Mouse (Mus musculus): ENCODE measurements around the gene 1700025G04Rik. TPM values are rescaled to one million over a fixed set of nuclear protein-coding genes. Genes with fewer than 3 reads are reported as not detected.

1700025G04Rik gene
- polyA plus RNA-seq (2015; fragmentation: Nextera tagmentation; extraction: Ambion mirVana), result 2.0 and 2.3 TPM in 2 replicates

DNA sequence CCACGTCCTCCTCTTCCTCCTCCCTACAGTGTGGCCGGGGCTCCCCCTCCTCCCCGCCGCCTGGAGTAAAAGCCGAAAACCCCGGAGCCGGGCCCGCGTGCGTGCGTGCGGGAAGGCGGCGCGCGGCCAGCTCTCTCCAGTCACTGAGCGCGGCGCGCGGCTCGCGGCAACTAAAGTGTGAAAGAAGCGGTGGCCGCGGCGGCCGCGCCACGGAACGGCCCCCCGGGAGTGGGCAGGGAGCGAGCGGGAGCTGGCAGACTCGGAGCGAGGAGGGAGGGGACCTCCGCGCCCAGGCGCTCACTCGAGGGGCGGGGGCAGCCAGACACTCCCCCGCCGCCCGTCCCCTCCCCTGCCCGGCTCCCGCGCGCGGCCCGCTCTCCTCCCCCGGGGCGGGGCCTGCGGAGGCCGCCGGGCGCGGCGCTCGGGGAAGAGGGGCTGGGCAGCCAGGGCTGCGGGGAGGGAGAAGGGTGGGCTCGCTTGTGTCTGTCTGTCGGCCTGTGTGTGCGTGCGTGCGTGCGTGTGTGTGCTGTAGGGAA is at the start of gene 1700025G04Rik:
Gene 1700025G04Rik (minus strand): TSS at position 108 of the 536 bp plus-strand sequence.
- H3K36me3 ChIP-seq (ENCODE audit: control insufficient read depth, insufficient read depth), result no peaks in the 10 kb centered on the region
- H3K27ac ChIP-seq (ENCODE audit: low read length), result no peak within 1 kb of the TSS
- WGBS (ENCODE audit: insufficient replicate concordance), result under 1% methylated on average over 39 of the region's 66 CpGs
- peak; percentile 89 for ATAC-seq (ENCODE audit: low read depth)
- peak within 1 kb of the TSS; percentile 70 for H3K4me2 ChIP-seq (ENCODE audit: low read depth, low read length)
- peaks cover 47% of the 10 kb centered on the region for H3K27me3 ChIP-seq (ENCODE audit: control insufficient read depth, insufficient read depth, low read depth, low read length)
- H3K9me3 ChIP-seq (replicated peaks; ENCODE audit: control insufficient read depth, low read length), result no peaks in the 10 kb centered on the region
- peak within 1 kb of the TSS; percentile 68 for H3K4me3 ChIP-seq (ENCODE audit: low read depth, low read length)
- H3K9ac ChIP-seq (ENCODE audit: low read depth, low read length), result peak within 1 kb of the TSS; percentile 61
- H3K4me1 ChIP-seq (ENCODE audit: control insufficient read depth, low read depth, low read length), result peaks cover 3% of the 10 kb centered on the region

DNA sequence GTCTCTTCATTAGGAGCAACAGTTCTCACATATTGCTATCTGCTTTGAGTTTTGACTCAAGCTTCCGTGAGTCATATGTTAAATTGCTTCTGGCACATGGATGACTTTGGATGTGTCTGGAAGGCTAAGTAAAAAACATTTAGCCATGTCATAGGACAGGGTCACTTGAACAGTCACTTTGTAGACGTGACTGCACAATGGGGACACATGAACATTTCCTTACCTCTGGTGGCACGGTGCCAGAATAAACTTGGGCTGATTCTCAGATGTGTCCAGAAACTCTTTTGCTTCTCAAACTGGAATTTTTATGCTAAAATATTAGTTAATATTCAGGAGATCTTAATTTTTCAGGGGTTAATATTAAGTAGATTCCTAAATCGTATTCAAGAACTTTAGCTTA is 49.6 kb upstream of the 1700025G04Rik start:
- no peaks in the 10 kb centered on the region for H3K36me3 ChIP-seq (ENCODE audit: control insufficient read depth, insufficient read depth)
- no peak overlapping the region for H3K4me2 ChIP-seq (ENCODE audit: low read depth, low read length)
- 61% methylated on average over 4 of the region's 4 CpGs for WGBS (ENCODE audit: insufficient replicate concordance)
- no peak for ATAC-seq (ENCODE audit: low read depth)
- no peaks in the 10 kb centered on the region for H3K27me3 ChIP-seq (ENCODE audit: control insufficient read depth, insufficient read depth, low read depth, low read length)
- H3K9ac ChIP-seq (ENCODE audit: low read depth, low read length), result no peak overlapping the region
- no peaks in the 10 kb centered on the region for H3K4me1 ChIP-seq (ENCODE audit: control insufficient read depth, low read depth, low read length)
- H3K4me3 ChIP-seq (ENCODE audit: low read depth, low read length), result no peak overlapping the region
- no peak overlapping the region for H3K27ac ChIP-seq (ENCODE audit: low read length)
- no peaks in the 10 kb centered on the region for H3K9me3 ChIP-seq (replicated peaks; ENCODE audit: control insufficient read depth, low read length)

DNA sequence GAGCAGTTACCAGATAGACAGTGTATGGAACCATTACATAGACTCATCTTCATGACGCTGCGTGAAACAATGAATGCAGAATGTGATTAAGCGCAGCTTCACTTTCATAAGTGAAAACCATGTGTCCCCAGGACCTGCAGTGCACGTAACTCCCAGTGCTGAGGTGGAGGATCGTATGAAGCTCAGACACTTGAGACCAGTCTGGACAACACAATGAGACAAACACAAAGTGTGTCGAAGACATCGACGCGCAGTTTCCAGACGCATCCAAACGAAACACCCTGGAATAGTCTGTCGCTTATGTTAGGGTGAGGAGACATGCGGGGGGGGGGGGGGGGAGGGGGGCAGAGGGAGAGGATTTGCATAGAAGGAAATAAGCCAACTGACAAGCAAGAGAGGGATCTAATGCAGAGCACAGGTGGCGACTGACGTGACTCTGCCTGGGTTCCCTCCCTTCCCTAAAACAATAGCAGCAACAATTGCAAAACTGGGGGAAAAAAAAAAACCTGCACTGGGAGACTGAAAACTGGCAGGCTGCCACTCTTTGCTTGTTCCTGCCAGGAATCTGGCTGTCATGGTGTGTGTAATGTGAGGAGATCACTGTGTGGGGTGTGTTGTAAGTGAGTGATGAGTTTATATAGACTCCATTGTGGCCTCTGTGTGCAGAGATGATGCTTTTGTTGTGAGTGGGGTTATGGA is 40.3 kb upstream of the 1700025G04Rik start:
- Histone ChIP-seq H3K36me3 (ENCODE audit: control insufficient read depth, insufficient read depth) (no peaks in the 10 kb centered on the region), H3K4me2 (ENCODE audit: low read depth, low read length) (no peak overlapping the region), H3K9me3 (replicated peaks; ENCODE audit: control insufficient read depth, low read length) (no peaks in the 10 kb centered on the region), H3K4me3 (ENCODE audit: low read depth, low read length) (no peak overlapping the region), H3K27ac (ENCODE audit: low read length) (no peak overlapping the region), H3K4me1 (ENCODE audit: control insufficient read depth, low read depth, low read length) (no peaks in the 10 kb centered on the region), H3K27me3 (ENCODE audit: control insufficient read depth, insufficient read depth, low read depth, low read length) (no peaks in the 10 kb centered on the region), H3K9ac (ENCODE audit: low read depth, low read length) (no peak overlapping the region)
- 82% methylated on average over 14 of the region's 15 CpGs for WGBS (ENCODE audit: insufficient replicate concordance)
- no peak for ATAC-seq (ENCODE audit: low read depth)

DNA sequence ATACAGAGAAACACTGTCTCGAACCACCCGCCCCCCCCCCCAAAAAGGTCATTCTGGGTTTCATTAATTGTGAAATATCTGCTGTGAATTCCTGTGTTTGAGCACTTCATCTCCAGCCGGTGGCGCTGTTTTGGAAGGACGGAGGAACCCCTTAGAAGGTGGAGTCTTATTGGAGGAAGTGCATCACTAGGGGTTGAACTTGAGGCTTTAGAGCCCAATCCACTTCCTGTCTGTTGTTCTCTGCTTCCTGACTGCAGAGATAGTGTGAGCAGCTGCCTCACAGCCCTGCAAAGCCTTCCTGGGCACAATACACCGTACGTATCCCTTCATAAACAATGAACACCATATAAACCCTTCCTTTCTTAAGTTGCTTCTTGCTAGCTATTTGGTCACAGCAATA is 35.5 kb upstream of the 1700025G04Rik start:
- Histone ChIP-seq H3K27me3 (ENCODE audit: control insufficient read depth, insufficient read depth, low read depth, low read length) (no peaks in the 10 kb centered on the region), H3K4me2 (ENCODE audit: low read depth, low read length) (no peak overlapping the region), H3K27ac (ENCODE audit: low read length) (no peak overlapping the region), H3K4me1 (ENCODE audit: control insufficient read depth, low read depth, low read length) (no peaks in the 10 kb centered on the region), H3K4me3 (ENCODE audit: low read depth, low read length) (no peak overlapping the region), H3K36me3 (ENCODE audit: control insufficient read depth, insufficient read depth) (no peaks in the 10 kb centered on the region), H3K9me3 (replicated peaks; ENCODE audit: control insufficient read depth, low read length) (no peaks in the 10 kb centered on the region), H3K9ac (ENCODE audit: low read depth, low read length) (no peak overlapping the region)
- ATAC-seq (ENCODE audit: low read depth), result no peak
- WGBS (ENCODE audit: insufficient replicate concordance), result 68% methylated on average over 7 of the region's 7 CpGs

DNA sequence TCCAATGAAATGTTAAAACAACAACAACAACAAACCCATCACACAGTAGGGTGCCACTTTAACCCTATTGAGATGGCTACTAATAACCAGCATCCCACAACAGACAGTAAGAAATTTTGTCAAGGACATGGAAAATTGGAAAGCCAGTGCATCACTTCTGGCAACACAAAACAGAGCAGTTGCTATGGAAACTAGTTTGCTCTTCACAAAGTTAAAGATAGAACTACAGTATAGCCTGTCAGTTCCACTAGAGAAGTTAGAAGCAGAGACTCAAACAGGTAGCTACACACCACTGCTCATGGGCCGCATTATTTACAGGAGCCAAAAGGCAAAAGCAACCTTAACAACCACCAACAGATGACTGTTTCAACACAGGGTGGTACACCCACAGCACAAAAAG is 20.2 kb upstream of the 1700025G04Rik start:
- Histone ChIP-seq H3K9me3 (replicated peaks; ENCODE audit: control insufficient read depth, low read length) (no peaks in the 10 kb centered on the region), H3K27ac (ENCODE audit: low read length) (no peak overlapping the region), H3K36me3 (ENCODE audit: control insufficient read depth, insufficient read depth) (no peaks in the 10 kb centered on the region), H3K9ac (ENCODE audit: low read depth, low read length) (no peak overlapping the region), H3K27me3 (ENCODE audit: control insufficient read depth, insufficient read depth, low read depth, low read length) (no peaks in the 10 kb centered on the region), H3K4me2 (ENCODE audit: low read depth, low read length) (no peak overlapping the region), H3K4me1 (ENCODE audit: control insufficient read depth, low read depth, low read length) (no peaks in the 10 kb centered on the region), H3K4me3 (ENCODE audit: low read depth, low read length) (no peak overlapping the region)
- ATAC-seq (ENCODE audit: low read depth), result no peak
- WGBS (ENCODE audit: insufficient replicate concordance), result 72% methylated on average over 1 of the region's 1 CpGs

DNA sequence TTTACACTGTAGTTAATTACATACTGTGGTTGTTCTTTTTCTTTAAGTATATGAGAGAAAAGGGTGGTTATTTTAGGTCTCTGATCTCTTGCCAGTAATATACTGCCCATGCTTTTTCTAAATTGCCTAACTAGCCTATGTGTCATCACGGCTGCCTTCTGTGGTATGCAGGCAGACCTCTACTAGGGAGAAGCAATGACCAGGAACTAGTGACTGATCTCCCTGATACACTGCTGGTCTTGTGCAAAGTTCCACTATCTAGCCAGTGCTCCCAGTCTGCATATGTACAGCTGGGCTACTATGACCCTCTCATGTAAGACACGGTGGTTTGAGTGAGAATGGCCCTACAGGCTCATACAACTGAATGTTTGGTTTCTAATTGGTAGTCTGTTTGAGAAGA is 16.2 kb upstream of the 1700025G04Rik start:
- no peaks in the 10 kb centered on the region for H3K36me3 ChIP-seq (ENCODE audit: control insufficient read depth, insufficient read depth)
- H3K9ac ChIP-seq (ENCODE audit: low read depth, low read length), result no peak overlapping the region
- H3K4me2 ChIP-seq (ENCODE audit: low read depth, low read length), result no peak overlapping the region
- ATAC-seq (ENCODE audit: low read depth), result no peak
- no peaks in the 10 kb centered on the region for H3K27me3 ChIP-seq (ENCODE audit: control insufficient read depth, insufficient read depth, low read depth, low read length)
- no peaks in the 10 kb centered on the region for H3K4me1 ChIP-seq (ENCODE audit: control insufficient read depth, low read depth, low read length)
- no peak overlapping the region for H3K4me3 ChIP-seq (ENCODE audit: low read depth, low read length)
- WGBS (ENCODE audit: insufficient replicate concordance), result 56% methylated on average over 2 of the region's 2 CpGs
- no peaks in the 10 kb centered on the region for H3K9me3 ChIP-seq (replicated peaks; ENCODE audit: control insufficient read depth, low read length)
- H3K27ac ChIP-seq (ENCODE audit: low read length), result no peak overlapping the region

DNA sequence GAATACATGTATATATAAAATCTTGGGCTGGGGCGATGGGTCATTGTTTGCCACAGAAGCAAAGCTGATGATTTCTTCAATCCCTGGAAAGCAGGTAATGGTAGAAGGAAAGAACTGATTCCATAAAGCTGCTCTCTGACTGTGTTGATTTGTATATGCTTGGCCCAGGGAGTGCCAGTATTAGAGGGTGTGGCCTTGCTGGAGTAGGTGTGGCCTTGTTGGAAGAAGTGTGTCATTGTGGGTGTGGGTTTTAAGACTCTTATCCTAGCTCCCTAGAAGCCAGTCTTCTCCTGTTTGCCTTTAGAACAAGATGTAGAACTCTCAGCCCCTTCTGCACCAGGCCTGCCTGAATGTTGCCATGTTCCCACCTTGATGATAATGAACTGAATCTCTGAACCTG is 15.3 kb upstream of the 1700025G04Rik start:
- Histone ChIP-seq H3K9ac (ENCODE audit: low read depth, low read length) (no peak overlapping the region), H3K4me1 (ENCODE audit: control insufficient read depth, low read depth, low read length) (no peaks in the 10 kb centered on the region), H3K36me3 (ENCODE audit: control insufficient read depth, insufficient read depth) (no peaks in the 10 kb centered on the region), H3K9me3 (replicated peaks; ENCODE audit: control insufficient read depth, low read length) (no peaks in the 10 kb centered on the region), H3K27ac (ENCODE audit: low read length) (no peak overlapping the region), H3K4me3 (ENCODE audit: low read depth, low read length) (no peak overlapping the region), H3K27me3 (ENCODE audit: control insufficient read depth, insufficient read depth, low read depth, low read length) (no peaks in the 10 kb centered on the region), H3K4me2 (ENCODE audit: low read depth, low read length) (no peak overlapping the region)
- no peak for ATAC-seq (ENCODE audit: low read depth)
- 73% methylated on average over 1 of the region's 1 CpGs for WGBS (ENCODE audit: insufficient replicate concordance)

DNA sequence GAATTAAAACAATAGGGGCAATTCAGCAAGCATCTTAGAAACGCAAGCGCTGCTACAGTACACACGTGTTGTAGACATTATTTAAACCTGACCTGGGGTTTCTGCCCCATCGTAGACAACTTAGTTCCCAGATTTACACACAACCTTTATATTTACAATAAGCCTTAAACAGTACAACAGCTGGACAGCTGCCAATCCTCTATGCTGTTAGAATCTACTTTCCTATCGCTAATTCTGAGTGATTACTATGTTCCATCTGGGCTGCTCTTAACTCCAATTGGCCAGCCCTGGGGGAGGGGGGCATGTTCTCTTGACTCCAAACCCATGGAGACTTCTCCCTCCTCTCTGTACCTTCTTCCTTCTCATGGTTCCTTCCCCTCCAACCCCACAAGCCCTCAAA is 11.8 kb upstream of the 1700025G04Rik start:
- WGBS (ENCODE audit: insufficient replicate concordance), result 62% methylated on average over 5 of the region's 5 CpGs
- no peak overlapping the region for H3K4me3 ChIP-seq (ENCODE audit: low read depth, low read length)
- H3K9ac ChIP-seq (ENCODE audit: low read depth, low read length), result no peak overlapping the region
- H3K4me2 ChIP-seq (ENCODE audit: low read depth, low read length), result no peak overlapping the region
- ATAC-seq (ENCODE audit: low read depth), result no peak
- H3K36me3 ChIP-seq (ENCODE audit: control insufficient read depth, insufficient read depth), result no peaks in the 10 kb centered on the region
- H3K27ac ChIP-seq (ENCODE audit: low read length), result no peak overlapping the region
- no peaks in the 10 kb centered on the region for H3K4me1 ChIP-seq (ENCODE audit: control insufficient read depth, low read depth, low read length)
- no peaks in the 10 kb centered on the region for H3K9me3 ChIP-seq (replicated peaks; ENCODE audit: control insufficient read depth, low read length)
- no peaks in the 10 kb centered on the region for H3K27me3 ChIP-seq (ENCODE audit: control insufficient read depth, insufficient read depth, low read depth, low read length)

DNA sequence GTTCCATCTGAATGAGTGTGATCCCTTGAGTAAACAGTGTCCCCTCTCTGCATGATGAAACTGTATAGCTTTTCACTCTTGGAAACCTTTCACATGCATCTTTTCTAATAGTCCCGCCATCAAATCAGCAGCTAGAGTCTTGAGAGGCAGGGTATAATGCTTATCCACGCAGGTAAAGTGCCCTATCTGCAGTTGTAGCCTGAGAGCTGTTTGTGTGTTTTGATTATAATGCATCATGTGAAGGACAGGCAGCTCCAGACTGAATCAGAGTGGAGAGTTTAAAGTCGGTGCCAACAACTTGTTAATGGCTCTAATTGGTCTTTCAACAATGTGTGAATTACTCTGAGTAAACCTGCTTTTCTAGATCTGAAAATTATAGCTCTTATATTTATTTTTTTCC is 6.1 kb upstream of the 1700025G04Rik start:
- Histone ChIP-seq H3K27ac (ENCODE audit: low read length) (no peak overlapping the region), H3K36me3 (ENCODE audit: control insufficient read depth, insufficient read depth) (no peaks in the 10 kb centered on the region), H3K4me1 (ENCODE audit: control insufficient read depth, low read depth, low read length) (no peaks in the 10 kb centered on the region; the same call in 1 of the 2 replicates), H3K9ac (ENCODE audit: low read depth, low read length) (no peak overlapping the region), H3K9me3 (replicated peaks; ENCODE audit: control insufficient read depth, low read length) (no peaks in the 10 kb centered on the region), H3K27me3 (ENCODE audit: control insufficient read depth, insufficient read depth, low read depth, low read length) (peaks cover 14% of the 10 kb centered on the region), H3K4me3 (ENCODE audit: low read depth, low read length) (no peak overlapping the region), H3K4me2 (ENCODE audit: low read depth, low read length) (no peak overlapping the region)
- 46% methylated on average over 3 of the region's 3 CpGs for WGBS (ENCODE audit: insufficient replicate concordance)
- ATAC-seq (ENCODE audit: low read depth), result no peak

Measured in liver, embryonic 16.5 days (tissue).